Mouse (Mus musculus): ENCODE data around the gene Med9. TPM values are rescaled to one million over a fixed set of nuclear protein-coding genes. Genes with fewer than 3 reads are reported as not detected.
A peak's percentile ranks its signal among the peaks of the same experiment; 100 is the strongest.

Med9 gene
- total RNA-seq (2021): 10 to 100 TPM; 38.8 to 39.7 TPM

- DNase-seq (ENCODE audit: low spot score in 2 of 2): peak; percentile 97 to 98
- intact Hi-C loops (cut with DNase I): no loop called here
Measured at GRCm38 (mm10) chr11:59947752-59948400, at the start of gene Med9. TSS of gene Med9 (plus strand) at chr11:59948206.

GRCm38 (mm10) chr11:59899711-59900685, 48.0 kb upstream of the Med9 start:
- intact Hi-C loops (cut with DNase I): no loop called here
- peak in 1 of 2 experiments; percentile 25 for DNase-seq (ENCODE audit: low spot score in 2 of 2)

- DNase-seq (ENCODE audit: low spot score in 2 of 2): no peak
- intact Hi-C loops (cut with DNase I): no loop called here
Measured at GRCm38 (mm10) chr11:59900995-59901394, 47.0 kb upstream of the Med9 start.

- DNase-seq (ENCODE audit: low spot score in 2 of 2): no peak
- intact Hi-C loops (cut with DNase I): no loop called here
Measured at GRCm38 (mm10) chr11:59902045-59902726, 45.8 kb upstream of the Med9 start.

- no peak for DNase-seq (ENCODE audit: low spot score in 2 of 2)
- intact Hi-C loops (cut with DNase I): no loop called here
Measured at GRCm38 (mm10) chr11:59906521-59907123, 41.4 kb upstream of the Med9 start.

GRCm38 (mm10) chr11:59908446-59908845, 39.6 kb upstream of the Med9 start:
- intact Hi-C loops (cut with DNase I): no loop called here
- no peak for DNase-seq (ENCODE audit: low spot score in 2 of 2)

- no peak for DNase-seq (ENCODE audit: low spot score in 2 of 2)
- intact Hi-C loops (cut with DNase I): no loop called here
Measured at GRCm38 (mm10) chr11:59910586-59910985, 37.4 kb upstream of the Med9 start.

GRCm38 (mm10) chr11:59911523-59911922, 36.5 kb upstream of the Med9 start:
- no peak for DNase-seq (ENCODE audit: low spot score in 2 of 2)
- intact Hi-C loops (cut with DNase I): no loop called here

GRCm38 (mm10) chr11:59913702-59914101, 34.3 kb upstream of the Med9 start:
- DNase-seq (ENCODE audit: low spot score in 2 of 2): peak in 1 of 2 experiments; percentile 24
- intact Hi-C loops (cut with DNase I): no loop called here

- DNase-seq (ENCODE audit: low spot score in 2 of 2): no peak
- intact Hi-C loops (cut with DNase I): no loop called here
Measured at GRCm38 (mm10) chr11:59918014-59918413, 30.0 kb upstream of the Med9 start.

GRCm38 (mm10) chr11:59919401-59919800, 28.6 kb upstream of the Med9 start:
- intact Hi-C loops (cut with DNase I): no loop called here

GRCm38 (mm10) chr11:59920331-59920730, 27.7 kb upstream of the Med9 start:
- intact Hi-C loops (cut with DNase I): no loop called here
- DNase-seq (ENCODE audit: low spot score in 2 of 2): no peak

More at GRCm38 (mm10) chr11:59919401-59919800, 28.6 kb upstream of the Med9 start:
- DNase-seq (ENCODE audit: low spot score in 2 of 2): no peak

GRCm38 (mm10) chr11:59921265-59921664, 26.7 kb upstream of the Med9 start:
- no peak for DNase-seq (ENCODE audit: low spot score in 2 of 2)
- intact Hi-C loops (cut with DNase I): no loop called here

- intact Hi-C loops (cut with DNase I): no loop called here
- DNase-seq (ENCODE audit: low spot score in 2 of 2): no peak
Measured at GRCm38 (mm10) chr11:59930031-59930430, 18.0 kb upstream of the Med9 start.

- DNase-seq (ENCODE audit: low spot score in 2 of 2): no peak
- intact Hi-C loops (cut with DNase I): no loop called here
Measured at GRCm38 (mm10) chr11:59932560-59933337, 15.3 kb upstream of the Med9 start.

- intact Hi-C loops (cut with DNase I): no loop called here
- DNase-seq (ENCODE audit: low spot score in 2 of 2): no peak
Measured at GRCm38 (mm10) chr11:59933943-59934342, 14.1 kb upstream of the Med9 start.

GRCm38 (mm10) chr11:59937023-59937422, 11.0 kb upstream of the Med9 start:
- DNase-seq (ENCODE audit: low spot score in 2 of 2): no peak
- intact Hi-C loops (cut with DNase I): no loop called here

- DNase-seq (ENCODE audit: low spot score in 2 of 2): no peak
- intact Hi-C loops (cut with DNase I): no loop called here
Measured at GRCm38 (mm10) chr11:59937615-59938014, 10.4 kb upstream of the Med9 start.

- intact Hi-C loops (cut with DNase I): no loop called here
- DNase-seq (ENCODE audit: low spot score in 2 of 2): no peak
Measured at GRCm38 (mm10) chr11:59939821-59940220, 8.2 kb upstream of the Med9 start.

Data from left cerebral cortex, postnatal 25 days (tissue).